Mouse (Mus musculus) embryonic fibroblast, embryonic 13.5 days (primary cell): Measurements from ENCODE around the gene Kcnd1. TPM values are rescaled to one million over a fixed set of nuclear protein-coding genes. Genes with fewer than 3 reads are reported as not detected.
A peak's percentile ranks its signal among the peaks of the same experiment; 100 is the strongest.
"Not testable (repeated sequence)": the region's sequence is repeated elsewhere in the genome, so short reads cannot be mapped to it uniquely, and the experiment has no call there.

Experiments
- H3K27ac ChIP-seq: 2 replicates; pipeline ENCODE4 v1.5.1; 2012; ENCODE audit warnings: low read length, control low read depth, inconsistent platforms; ENCODE audit not compliant: insufficient read depth
- H3K4me1 ChIP-seq: 2 replicates; pipeline ENCODE4 v1.6.1; 2011; ENCODE audit warnings: low read length; ENCODE audit not compliant: control insufficient read depth, insufficient read depth
- H3K4me3 ChIP-seq: 2 replicates; pipeline ENCODE4 v1.5.1; 2011; ENCODE audit warnings: mild to moderate bottlenecking, control low read depth, low read length; ENCODE audit not compliant: insufficient read depth
- CTCF ChIP-seq: IDR thresholded peaks from 2 replicates; pipeline ENCODE4 v1.5.1; 2011; ENCODE audit warnings: mild to moderate bottlenecking, control low read depth, low read length, moderate library complexity, borderline replicate concordance; ENCODE audit not compliant: insufficient read depth
- POLR2A ChIP-seq: IDR thresholded peaks from 2 replicates; pipeline ENCODE4 v1.6.1; 2011; ENCODE audit warnings: low read depth, mild to moderate bottlenecking, control low read depth, low read length, moderate library complexity
- polyA plus RNA-seq: library from polyadenylated mRNA; stranded (reverse); fragments of >200 nt; gene quantifications from 2 replicates; pipeline ENCODE4 v1.2.4, GENCODE M21; 2011; ENCODE audit warnings: low read depth; ENCODE audit not compliant: missing spikeins, insufficient read length

Gene Kcnd1
- polyA plus RNA-seq, 1 experiment: 5.7 TPM

DNA sequence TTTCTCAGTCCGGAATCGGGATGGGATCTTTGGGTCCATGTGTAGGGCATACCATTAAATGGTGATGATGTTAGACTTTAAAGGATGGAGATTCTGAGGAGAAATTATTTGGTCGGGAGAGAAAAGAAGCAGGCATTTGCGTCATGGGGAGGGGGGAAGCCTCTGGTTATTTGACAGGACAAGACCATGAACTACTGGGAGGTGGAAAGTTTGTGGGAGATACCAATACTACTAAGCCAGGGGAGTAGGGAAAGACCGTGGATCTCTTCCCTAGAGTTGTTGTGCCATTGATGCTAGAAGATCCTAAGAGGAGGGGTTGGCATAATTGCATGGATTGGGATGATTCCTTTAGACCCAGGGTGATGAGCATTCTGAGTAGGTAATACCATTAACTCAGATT lies 31.8 kb upstream of the Kcnd1 start:
- H3K4me1 ChIP-seq: 0 out of 2 replicates have a peak, but pooled peaks cover 3% of the 10 kb centered on the region
- H3K4me3 ChIP-seq: peak overlapping the region; percentile 66
- no peak for TF ChIP-seq POLR2A
- no peak for TF ChIP-seq CTCF
- H3K27ac ChIP-seq: no peak overlapping the region

- Histone ChIP-seq H3K4me3 (no peak overlapping the region), H3K4me1 (0 out of 2 replicates have a peak, but pooled peaks cover 3% of the 10 kb centered on the region), H3K27ac (no peak overlapping the region)
- TF ChIP-seq CTCF (no peak), POLR2A (no peak)
Measured at GRCm38 (mm10) chrX:7793361-7793760, 28.7 kb upstream of the Kcnd1 start.

GRCm38 (mm10) chrX:7795016-7795415 lies 27.1 kb upstream of the Kcnd1 start:
- Histone ChIP-seq H3K4me3 (no peak overlapping the region), H3K27ac (no peak overlapping the region), H3K4me1 (0 out of 2 replicates have a peak, but pooled peaks cover 3% of the 10 kb centered on the region)
- TF ChIP-seq POLR2A (no peak), CTCF (no peak)

GRCm38 (mm10) chrX:7797327-7797726 lies 24.8 kb upstream of the Kcnd1 start:
- no peaks in the 10 kb centered on the region for H3K4me1 ChIP-seq
- H3K4me3 ChIP-seq: no peak overlapping the region
- H3K27ac ChIP-seq: no peak overlapping the region
- no peak for TF ChIP-seq CTCF
- TF ChIP-seq POLR2A: no peak

- not testable (repeated sequence) for H3K4me1 ChIP-seq, H3K4me3 ChIP-seq, H3K27ac ChIP-seq
Measured at GRCm38 (mm10) chrX:7802157-7802556, 19.9 kb upstream of the Kcnd1 start.

- H3K4me3 ChIP-seq, H3K4me1 ChIP-seq, H3K27ac ChIP-seq: not testable (repeated sequence)
Measured at GRCm38 (mm10) chrX:7815016-7815415, 7.1 kb upstream of the Kcnd1 start.

- H3K27ac ChIP-seq: no peak overlapping the region
- no peak for TF ChIP-seq CTCF
- TF ChIP-seq POLR2A: no peak
- no peak overlapping the region for H3K4me3 ChIP-seq
- no peaks in the 10 kb centered on the region for H3K4me1 ChIP-seq
Measured at GRCm38 (mm10) chrX:7837146-7837545, 15.1 kb downstream of the Kcnd1 start.

DNA sequence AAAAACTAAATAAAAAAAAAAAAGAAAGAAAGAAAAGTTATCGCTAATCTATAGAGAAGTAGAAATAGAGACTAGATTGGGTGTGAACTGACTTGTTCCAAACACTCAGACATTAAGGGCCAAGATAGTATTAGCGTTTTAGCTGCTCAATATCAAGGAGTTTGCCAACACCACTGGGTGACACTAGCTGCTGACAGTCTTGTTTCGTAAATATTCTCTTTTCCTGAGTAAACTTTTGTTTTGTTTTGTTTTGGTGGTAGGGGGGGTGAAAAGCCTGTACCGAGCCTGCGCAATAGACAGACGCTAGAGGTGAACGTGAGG lies 18.7 kb downstream of the Kcnd1 start:
- no peak overlapping the region; the same call in 1 of the 2 replicates for H3K4me3 ChIP-seq
- H3K27ac ChIP-seq: peak overlapping the region; percentile 44; the same call in 1 of the 2 replicates
- TF ChIP-seq POLR2A: no peak
- TF ChIP-seq CTCF: no peak

GRCm38 (mm10) chrX:7841163-7842162 lies 19.4 kb downstream of the Kcnd1 start, which contains the start of gene Otud5:
TSS of gene Otud5 (plus strand) at chrX:7841364.
- no peak for TF ChIP-seq CTCF
- peak; percentile 50 for TF ChIP-seq POLR2A
- H3K4me1 ChIP-seq: no peaks in the 10 kb centered on the region; the same call in 1 of the 2 replicates
- H3K4me3 ChIP-seq: peak within 1 kb of the TSS; percentile 84
- H3K27ac ChIP-seq: peak within 1 kb of the TSS; percentile 72

More for the DNA sequence above, 18.7 kb downstream of the Kcnd1 start:
- no peaks in the 10 kb centered on the region; the same call in 1 of the 2 replicates for H3K4me1 ChIP-seq

DNA sequence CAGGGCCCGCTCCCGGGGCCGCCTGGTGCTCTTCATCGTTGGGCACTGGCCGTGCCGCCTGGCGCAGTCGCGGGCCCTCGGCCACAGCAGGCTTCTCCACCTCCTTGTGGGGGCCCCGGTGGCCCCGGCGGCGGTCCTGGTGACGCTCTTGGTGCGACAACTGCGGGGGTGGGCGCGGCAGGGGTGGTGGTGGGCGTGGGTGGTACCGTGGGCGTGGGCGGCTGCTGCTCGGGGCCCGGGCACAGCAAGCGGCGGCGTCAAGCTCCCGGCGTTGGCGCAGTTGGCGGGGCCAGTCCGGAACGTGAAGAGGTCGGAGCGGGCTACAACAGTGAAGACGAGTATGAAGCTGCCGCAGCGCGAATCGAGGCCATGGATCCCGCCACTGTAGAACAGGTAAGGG lies 20.2 kb downstream of the Kcnd1 start:
- Histone ChIP-seq H3K27ac (peak overlapping the region; percentile 72), H3K4me1 (no peaks in the 10 kb centered on the region; the same call in 1 of the 2 replicates), H3K4me3 (peak overlapping the region; percentile 84)
- TF ChIP-seq CTCF (no peak), POLR2A (no peak)
